Mouse (Mus musculus): ENCODE results near the gene Rae1.

The Rae1 gene

GRCm38 (mm10) chr2:173027169-173027823 is 27.4 kb downstream of the Rae1 start:
- DNase-seq (ENCODE audit: extremely low spot score) = no peak

- no peak for DNase-seq (ENCODE audit: extremely low spot score)
Observed at GRCm38 (mm10) chr2:173027824-173028495, 28.0 kb downstream of the Rae1 start.

DNA sequence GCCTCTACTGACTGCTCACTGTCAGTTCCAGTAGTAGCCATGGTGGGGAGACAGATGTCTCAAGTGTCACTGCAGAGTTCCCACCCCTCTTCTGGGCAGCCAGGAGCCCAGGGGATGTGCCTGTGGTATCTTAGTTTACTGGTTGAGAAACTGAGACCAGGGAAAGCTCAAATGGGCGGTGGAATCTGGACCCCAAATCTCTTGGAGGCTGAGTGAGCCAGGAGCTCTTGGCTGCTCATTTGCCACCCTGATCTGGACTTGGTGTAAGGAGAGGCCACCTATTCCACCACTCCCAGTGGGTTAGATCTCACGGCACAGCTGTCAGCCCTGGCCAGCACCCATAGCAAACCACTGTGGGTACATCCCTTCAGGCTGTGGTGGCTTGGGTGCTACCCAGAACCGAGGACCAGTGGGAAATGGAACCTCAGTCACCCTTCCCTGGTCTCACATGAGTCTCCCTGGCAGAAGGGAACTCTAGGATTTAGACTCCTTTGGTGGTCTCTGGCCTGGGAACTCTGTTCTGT is 28.7 kb downstream of the Rae1 start:
- DNase-seq (ENCODE audit: extremely low spot score) = no peak

DNA sequence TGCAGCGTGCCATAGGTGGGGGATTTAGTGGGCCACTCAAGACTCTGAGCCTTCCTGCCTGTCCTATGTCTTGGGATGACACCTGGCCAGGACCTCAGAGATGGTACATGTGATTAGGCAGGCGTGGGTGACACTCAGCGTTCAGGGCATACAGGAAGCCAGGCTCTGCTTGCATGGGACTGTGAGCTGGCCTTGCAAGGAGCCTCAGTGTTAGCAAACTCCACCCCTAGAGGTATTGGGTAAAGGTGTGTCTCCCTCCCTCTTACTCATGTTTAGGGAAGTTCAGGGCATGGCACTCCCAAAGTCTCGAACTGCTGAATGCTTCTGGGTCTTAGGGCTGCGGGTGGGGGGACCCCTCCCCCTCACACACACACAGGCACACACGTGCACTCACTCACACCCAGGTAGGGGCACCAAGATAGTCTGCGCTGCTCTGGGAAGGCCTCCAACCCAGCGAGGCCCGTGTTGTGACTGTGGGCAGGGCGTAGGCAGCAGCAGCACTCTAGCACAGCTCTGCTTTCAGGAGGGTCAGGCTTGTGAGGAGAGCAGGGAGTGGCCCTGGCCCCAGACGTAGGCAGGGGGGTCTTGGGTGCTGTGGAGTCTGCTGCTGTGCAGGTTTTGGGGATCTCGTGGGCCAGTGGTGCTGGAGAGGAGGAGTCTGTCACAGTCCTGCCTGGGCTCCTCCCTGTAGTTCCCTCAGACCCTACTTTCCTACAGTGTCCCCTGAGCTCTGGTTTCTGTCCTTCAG is 30.8 kb downstream of the Rae1 start:
- no peak for DNase-seq (ENCODE audit: extremely low spot score)

- no peak for DNase-seq (ENCODE audit: extremely low spot score)
Observed at GRCm38 (mm10) chr2:173033531-173033930, 33.6 kb downstream of the Rae1 start.

GRCm38 (mm10) chr2:173034998-173035397 is 35.1 kb downstream of the Rae1 start:
- no peak for DNase-seq (ENCODE audit: extremely low spot score)

DNA sequence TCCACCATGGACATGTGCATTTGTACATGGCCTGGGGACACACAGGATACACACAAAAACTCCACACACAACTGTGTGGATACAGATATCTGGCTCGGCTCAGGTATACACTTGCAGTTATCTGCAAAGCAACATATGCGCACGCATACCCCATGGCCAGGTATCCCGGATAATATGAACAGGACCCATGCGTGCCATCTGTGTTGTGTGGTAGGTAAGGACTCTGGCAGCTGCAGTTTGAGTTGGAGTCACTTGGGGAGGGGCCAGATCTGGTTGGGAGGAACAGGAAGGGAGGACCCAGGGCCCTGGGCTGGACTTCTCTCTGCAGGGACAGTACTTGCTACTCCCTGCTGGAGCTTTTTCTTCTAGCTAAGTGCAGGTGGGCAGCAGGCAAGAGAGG is 35.7 kb downstream of the Rae1 start:
- no peak for DNase-seq (ENCODE audit: extremely low spot score)

GRCm38 (mm10) chr2:173036055-173036454 is 36.1 kb downstream of the Rae1 start:
- no peak for DNase-seq (ENCODE audit: extremely low spot score)

GRCm38 (mm10) chr2:173036611-173037010 is 36.7 kb downstream of the Rae1 start:
- DNase-seq (ENCODE audit: extremely low spot score) = no peak

DNA sequence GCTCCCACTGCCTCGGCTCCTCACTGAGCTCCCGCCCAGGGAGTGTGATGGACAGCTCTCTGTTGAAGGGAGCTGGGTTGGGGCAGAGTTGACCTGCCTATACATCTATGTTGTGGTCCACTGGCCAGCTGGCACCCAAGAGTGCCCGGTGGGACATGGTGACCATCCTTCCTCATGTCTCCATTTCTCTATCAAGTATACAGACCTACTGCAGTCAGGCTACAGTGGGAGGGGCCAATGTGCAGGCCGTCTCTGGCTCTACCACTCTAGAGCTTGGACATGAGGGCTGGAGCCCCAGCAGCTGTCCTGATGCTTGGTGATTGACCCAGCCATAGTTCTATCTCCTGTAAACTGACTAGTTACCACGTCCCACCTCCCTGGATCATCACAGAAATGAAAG is 37.4 kb downstream of the Rae1 start:
- DNase-seq (ENCODE audit: extremely low spot score) = no peak

DNA sequence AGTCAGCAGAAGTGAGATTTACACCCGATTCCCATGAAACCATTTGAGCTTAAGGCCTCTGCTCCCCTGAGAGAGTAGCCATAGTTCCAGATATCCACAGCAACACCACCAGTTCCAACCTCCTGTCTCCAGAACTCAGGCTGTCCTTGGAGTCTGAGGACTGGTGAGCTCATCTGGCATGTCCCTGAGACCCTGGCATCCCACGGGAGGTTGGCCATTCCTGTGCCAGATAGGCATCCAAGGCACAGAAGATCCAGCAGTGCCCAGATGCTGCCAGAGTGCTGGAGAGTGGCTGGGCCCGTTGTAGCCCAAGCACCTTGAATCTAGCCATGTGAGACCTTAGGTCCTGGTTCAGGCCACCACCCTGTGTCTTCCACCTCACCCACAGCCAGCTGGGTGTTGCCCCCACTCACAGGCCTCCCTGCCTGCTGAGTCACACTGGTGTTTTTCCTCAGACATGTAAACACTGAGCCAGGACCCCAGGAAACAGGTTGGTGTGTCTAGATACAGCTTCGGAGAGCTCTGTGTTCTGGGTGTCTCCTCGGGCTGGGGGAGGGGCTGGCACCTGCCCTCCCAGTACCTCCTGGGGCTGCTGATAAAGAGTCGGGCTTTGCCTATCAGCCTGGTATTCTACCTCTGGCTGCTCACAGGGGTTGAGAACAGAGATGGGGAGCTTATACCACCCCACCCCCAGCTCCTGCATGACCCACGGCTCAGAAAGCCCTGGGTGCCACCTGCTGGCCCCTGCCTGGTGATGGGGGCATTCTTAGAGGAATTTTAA is 38.1 kb downstream of the Rae1 start:
- no peak for DNase-seq (ENCODE audit: extremely low spot score)

DNA sequence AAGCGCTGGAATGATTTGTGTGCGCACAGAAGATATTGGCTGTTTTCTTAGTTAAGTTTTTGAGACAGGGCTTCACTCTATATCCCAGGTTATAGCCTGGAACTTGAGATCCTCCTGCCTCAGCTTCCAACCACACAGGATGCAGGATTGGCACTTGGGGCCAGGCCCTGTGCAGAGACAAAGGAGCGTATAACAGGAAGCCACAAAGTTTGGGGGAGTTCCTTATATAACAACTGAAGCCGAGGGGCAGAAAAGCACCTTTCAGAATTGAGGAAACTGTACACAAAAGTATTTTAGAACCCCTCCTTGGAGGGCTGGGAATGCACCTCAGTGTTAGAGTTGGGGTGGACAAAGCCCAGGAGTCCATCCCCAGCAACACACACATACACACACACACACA is 39.1 kb downstream of the Rae1 start:
- DNase-seq (ENCODE audit: extremely low spot score) = no peak

GRCm38 (mm10) chr2:173040803-173041202 is 40.9 kb downstream of the Rae1 start:
- no peak for DNase-seq (ENCODE audit: extremely low spot score)

- DNase-seq (ENCODE audit: extremely low spot score) = no peak
Observed at GRCm38 (mm10) chr2:173041242-173041641, 41.3 kb downstream of the Rae1 start.

DNA sequence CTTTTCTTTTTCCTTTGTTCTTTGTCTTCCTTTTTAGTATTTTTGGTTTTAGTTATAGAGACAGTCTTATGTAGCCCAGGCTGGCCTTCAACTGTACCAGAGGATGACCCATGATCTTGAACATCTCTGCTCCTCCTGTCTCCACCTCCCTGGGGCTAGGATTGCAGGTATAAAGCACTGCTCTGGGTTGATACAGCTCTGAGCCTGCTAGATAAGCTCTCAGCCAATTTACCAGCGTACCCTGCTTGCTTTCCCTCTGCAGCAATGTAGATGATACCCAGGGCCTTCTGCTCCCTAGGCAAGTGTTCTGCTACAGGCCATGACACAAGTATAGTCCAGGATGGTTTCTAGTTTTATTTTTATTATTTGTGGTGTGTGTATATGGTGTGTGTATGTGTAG is 42.0 kb downstream of the Rae1 start:
- DNase-seq (ENCODE audit: extremely low spot score) = no peak

GRCm38 (mm10) chr2:173042504-173043162 is 42.7 kb downstream of the Rae1 start:
- DNase-seq (ENCODE audit: extremely low spot score) = no peak

DNA sequence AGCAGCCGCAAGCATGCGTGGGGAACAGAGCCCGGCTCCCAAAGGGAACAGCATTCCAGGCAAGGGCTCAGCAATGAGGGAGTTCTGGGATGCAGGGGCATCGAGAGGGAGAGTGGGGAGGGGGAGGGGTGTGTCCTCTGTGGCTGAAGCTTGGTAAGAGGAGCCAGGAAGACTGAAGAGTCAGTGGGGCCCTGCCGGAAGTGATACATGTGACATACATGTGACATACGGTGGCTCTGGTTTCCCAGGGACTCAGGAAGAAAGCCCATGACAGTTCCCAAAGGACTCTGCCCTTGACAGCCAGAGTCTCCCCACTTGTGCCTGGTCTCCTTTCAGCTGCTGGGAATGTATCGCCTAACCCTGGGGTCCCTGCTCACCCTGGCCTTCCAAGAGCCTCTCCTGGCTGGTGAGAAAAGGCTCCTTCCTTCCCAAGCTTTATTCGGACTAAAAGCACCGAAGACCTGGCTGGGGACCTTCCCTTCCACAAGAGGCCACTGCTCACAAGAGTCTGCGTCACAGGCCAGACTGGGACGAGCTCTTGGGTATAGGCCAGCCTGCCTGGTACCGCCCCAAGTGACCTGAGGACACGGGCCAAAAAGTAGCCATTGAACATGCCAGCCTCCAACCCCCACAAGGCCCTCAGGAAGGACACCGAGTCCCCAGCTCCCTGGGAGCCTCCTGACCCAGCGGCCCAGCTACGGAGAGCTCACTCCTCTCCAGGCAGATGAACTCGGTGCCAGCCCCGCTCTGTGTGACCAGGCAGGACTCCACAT is 44.5 kb downstream of the Rae1 start:
- DNase-seq (ENCODE audit: extremely low spot score) = no peak

GRCm38 (mm10) chr2:173046582-173047297 is 46.8 kb downstream of the Rae1 start:
- no peak for DNase-seq (ENCODE audit: extremely low spot score)

GRCm38 (mm10) chr2:173047471-173047870 is 47.6 kb downstream of the Rae1 start:
- DNase-seq (ENCODE audit: extremely low spot score) = no peak
